Mouse (Mus musculus): ENCODE data around the gene C1qtnf2.

The C1qtnf2 gene

GRCm38 (mm10) chr11:43484057-43484456, 10.0 kb downstream of the C1qtnf2 start:
- no peak for DNase-seq

DNA sequence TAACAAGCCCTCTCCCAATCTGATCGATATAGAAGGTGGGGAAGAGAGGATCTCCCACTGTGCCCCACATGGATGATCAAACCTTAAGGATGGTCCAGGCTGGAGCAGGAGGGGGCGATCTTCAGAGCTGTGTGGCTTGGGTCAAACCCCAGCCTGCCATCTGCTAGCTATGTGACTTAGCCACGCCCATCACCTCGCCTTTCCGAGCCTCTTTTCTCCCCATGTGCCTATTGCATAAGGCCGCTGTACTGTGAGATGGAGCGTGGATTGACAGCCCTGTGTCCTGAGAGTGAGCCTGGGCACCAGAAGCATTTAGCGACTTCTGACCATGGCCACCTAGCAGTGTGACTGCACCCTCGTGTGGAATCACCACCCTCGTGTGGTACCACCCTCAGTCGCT, 10.6 kb downstream of the C1qtnf2 start:
- DNase-seq, result no peak

- no peak for DNase-seq
These were observed 11.8 kb downstream of the C1qtnf2 start for GRCm38 (mm10) chr11:43485855-43486254.

DNA sequence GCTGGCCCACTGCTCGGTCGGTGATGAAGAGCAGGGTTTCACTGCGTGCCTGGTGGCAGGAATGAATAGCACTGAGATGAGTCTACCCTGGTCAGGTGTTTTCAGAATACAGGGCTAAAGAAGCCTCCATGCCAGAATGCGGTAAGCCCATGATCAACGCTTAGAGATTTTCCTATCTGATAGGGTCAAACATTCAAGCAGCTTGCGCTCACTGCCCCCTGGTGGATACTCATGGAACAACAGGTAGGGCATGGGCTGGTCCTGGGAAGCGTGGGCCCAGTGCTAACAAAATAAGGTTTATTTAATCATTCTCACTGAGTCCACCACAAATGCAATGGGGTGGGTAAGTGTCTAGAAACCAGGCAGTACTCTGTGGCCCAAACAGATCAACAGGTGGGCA, 18.6 kb downstream of the C1qtnf2 start:
- DNase-seq, result peak; percentile 46

- peak; percentile 67 for DNase-seq
These were observed 19.8 kb downstream of the C1qtnf2 start for GRCm38 (mm10) chr11:43493815-43494409.

DNA sequence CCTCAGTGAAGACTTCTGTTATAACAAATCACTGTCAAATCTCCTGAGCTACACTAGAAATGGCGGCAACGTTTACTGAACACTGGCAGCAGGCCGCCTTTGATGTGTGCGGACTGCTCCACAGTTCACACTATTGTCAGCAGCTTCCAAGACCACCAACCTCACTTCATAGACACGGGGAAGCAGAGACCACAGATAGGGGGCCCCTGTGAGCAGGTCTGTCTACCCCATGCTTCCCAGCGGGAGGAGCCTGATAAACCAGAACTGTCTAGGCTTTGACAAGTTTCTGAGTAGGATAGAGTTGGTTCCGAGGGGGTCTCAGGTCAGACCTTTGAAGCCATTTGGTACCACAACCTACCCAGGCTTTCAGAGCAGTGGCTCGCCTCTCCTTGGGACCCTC, 21.0 kb downstream of the C1qtnf2 start:
- no peak for DNase-seq

DNA sequence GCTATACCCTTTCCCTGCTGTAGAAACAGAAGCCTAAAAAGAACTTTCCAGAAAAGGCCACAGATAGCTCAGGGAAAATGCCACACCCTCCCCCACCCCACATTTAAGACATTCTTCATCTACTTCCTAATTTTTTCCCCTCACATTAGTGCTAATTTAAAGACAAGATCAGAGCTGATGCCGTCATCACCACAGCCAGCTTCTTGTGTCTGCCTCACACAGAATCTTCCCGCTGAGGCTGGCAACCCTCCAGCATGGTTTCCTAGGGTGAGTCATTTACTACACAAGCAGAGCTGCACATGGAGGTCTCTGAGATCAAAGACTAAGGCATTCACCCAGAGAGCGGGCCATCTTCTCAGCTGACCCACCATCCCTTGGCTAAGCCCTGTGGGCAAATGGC, 21.5 kb downstream of the C1qtnf2 start:
- DNase-seq, result no peak

- DNase-seq, result no peak
These were observed 27.2 kb downstream of the C1qtnf2 start for GRCm38 (mm10) chr11:43501256-43501655.

DNA sequence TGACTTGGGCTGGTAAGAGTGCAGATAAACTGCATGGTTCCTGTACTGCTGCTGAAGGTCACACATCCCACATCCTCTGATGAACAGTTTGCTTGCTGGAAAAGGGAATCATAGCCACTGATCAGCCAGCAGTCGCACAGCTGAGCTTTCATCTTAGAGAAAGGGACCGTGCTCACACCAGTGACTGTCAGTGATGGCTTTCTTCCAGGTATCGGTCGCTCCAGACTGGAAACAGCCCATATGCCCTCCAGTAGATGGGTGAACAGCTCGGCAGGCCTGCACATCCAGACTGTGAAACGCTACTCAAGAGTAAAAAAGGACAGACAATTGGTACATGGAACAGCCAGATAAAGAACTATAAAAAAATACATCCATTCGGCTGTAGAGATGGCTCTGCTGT, 31.1 kb downstream of the C1qtnf2 start:
- no peak for DNase-seq

- DNase-seq, result no peak
These were observed 33.9 kb downstream of the C1qtnf2 start for GRCm38 (mm10) chr11:43507976-43508375.

GRCm38 (mm10) chr11:43509878-43510277, 35.8 kb downstream of the C1qtnf2 start:
- DNase-seq, result no peak

GRCm38 (mm10) chr11:43512661-43513190, 38.6 kb downstream of the C1qtnf2 start:
- no peak for DNase-seq

GRCm38 (mm10) chr11:43516344-43517021, 42.4 kb downstream of the C1qtnf2 start:
- no peak for DNase-seq

DNA sequence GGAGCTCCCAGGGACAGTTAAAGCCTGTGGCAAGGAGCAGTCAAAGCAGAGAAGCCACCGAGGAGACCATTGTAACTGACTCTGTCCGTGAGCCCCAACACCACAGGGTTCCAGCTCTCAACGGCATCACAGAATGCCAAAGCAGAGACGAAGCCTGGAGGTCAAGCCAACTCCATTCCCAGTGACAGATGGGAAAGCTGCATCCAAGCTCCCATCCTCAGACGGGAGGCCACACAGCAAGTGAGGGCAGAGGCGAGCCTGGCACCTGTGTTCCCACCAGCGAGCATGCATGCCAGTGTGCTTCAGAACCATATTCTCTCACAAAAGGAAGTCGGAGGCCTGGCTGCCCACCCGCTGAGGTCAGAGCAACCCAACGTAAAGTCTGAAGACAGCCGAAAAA, 43.6 kb downstream of the C1qtnf2 start:
- DNase-seq, result no peak

DNA sequence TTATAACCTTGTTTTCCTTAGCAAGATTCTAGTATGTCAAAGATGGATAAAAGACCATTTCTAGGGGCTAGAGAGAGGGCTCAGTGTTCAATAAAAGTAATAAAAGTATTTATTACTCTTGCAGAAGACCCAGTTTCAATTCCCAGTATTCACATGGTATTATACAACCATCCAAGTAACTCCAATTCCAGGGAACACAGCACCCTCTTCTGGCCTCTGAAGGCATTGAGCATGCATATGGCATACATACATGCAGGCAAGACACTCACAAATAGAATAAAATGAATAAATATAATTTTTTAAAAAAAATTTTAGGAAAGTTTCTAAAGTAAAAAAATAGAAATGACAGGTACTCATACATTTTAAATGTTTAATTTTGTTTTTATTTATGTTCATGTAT, 44.0 kb downstream of the C1qtnf2 start:
- no peak for DNase-seq

GRCm38 (mm10) chr11:43518821-43519220, 44.7 kb downstream of the C1qtnf2 start:
- no peak for DNase-seq

DNA sequence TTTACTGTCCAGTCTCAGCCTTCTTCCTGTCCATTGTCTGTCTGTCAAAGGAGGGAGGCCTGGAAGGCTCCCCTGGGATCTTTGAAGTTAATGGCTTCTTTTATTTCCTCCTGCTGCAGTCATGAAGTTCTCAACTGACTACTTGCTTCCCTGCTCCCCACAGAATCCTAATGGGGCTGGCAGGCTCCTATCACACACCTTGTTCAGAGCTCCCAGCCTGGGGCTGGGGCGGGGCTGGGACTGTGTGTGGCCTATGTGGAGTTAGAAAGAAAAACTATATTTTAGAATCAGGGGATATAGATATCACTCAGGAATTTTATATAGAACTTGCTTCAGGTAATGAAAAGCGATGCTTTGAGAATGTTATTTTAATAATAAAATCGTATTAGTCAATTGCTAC, 46.4 kb downstream of the C1qtnf2 start:
- DNase-seq, result no peak

- peak; percentile 73 for DNase-seq
These were observed 54.1 kb downstream of the C1qtnf2 start for GRCm38 (mm10) chr11:43528078-43528682.

- peak; percentile 13 for DNase-seq
These were observed 54.8 kb downstream of the C1qtnf2 start, which contains the start of gene Ccnjl for GRCm38 (mm10) chr11:43528683-43529499. TSS of gene Ccnjl (plus strand) at chr11:43528784.

- no peak for DNase-seq
These were observed 56.0 kb downstream of the C1qtnf2 start for GRCm38 (mm10) chr11:43530043-43530442.

GRCm38 (mm10) chr11:43531619-43532018, 57.5 kb downstream of the C1qtnf2 start:
- no peak for DNase-seq

- DNase-seq, result no peak
These were observed 63.0 kb downstream of the C1qtnf2 start for GRCm38 (mm10) chr11:43537074-43537473.

- no peak for DNase-seq
These were observed 65.8 kb downstream of the C1qtnf2 start for GRCm38 (mm10) chr11:43539863-43540262.

Data from right cerebral cortex, postnatal 25 days (tissue).